Mouse (Mus musculus): ENCODE results near the gene Gm10277. TPM values are rescaled to one million over a fixed set of nuclear protein-coding genes. Genes with fewer than 3 reads are reported as not detected.
A peak's percentile ranks its signal among the peaks of the same experiment; 100 is the strongest.

The Gm10277 gene
- polyA plus RNA-seq, 1 experiment from 2014 or later = 2.4 TPM

DNA sequence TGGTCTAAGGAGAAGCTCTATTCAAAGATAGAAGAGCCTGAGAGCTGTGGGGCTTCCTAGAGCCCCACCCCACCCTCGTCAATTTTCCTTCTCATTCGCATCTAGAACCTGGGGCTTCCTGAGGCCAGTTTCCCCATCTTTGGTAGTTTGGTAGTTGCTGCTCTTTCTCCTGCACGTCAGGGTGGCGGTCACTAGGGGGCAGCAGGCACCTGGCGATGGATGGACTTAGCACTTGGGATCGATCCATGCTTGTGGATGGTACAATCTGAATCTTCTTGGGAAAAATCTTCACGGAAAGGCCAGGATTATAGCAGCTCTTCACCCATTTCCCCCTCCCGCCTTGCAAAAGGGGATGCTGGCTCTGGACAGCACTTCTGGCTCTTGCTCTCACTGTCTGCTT, 34.1 kb upstream of the Gm10277 start:
- no peak overlapping the region for H3K27ac ChIP-seq (replicated peaks)
- no peak overlapping the region for H3K4me2 ChIP-seq (replicated peaks)
- H3K9ac ChIP-seq (replicated peaks) = no peak overlapping the region
- H3K4me3 ChIP-seq = no peak overlapping the region
- H3K9me3 ChIP-seq = no peaks in the 10 kb centered on the region
- no peak for ATAC-seq (replicated peaks)
- peaks cover 53% of the 10 kb centered on the region for H3K36me3 ChIP-seq
- 15% methylated on average over 8 of the region's 8 CpGs for WGBS
- H3K27me3 ChIP-seq = no peaks in the 10 kb centered on the region; the same call in 1 of the 2 replicates
- peaks cover 9% of the 10 kb centered on the region for H3K4me1 ChIP-seq

DNA sequence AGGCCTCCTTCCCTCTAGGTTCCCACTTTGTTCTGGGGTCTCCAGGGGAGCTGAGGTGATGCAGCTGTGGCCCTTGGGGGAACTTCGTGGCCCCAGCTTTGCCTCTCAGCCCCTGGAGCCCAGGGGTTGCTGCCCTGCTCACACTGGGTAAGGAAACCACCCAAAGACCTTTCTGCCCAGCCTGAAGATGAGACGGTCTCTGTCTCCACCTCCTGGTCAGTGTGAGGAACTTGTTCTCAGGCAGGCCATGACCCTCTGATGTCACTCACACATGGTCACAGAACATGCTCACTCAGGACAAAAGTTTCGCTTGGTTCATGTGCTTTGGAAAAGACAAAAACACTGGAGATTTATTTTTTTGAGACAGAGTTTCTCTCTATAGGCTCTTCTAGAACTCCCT, 28.5 kb upstream of the Gm10277 start:
- Histone ChIP-seq H3K36me3 (peaks cover 31% of the 10 kb centered on the region), H3K4me3 (no peak overlapping the region), H3K9me3 (no peaks in the 10 kb centered on the region), H3K4me2 (replicated peaks) (no peak overlapping the region), H3K27me3 (no peaks in the 10 kb centered on the region), H3K27ac (replicated peaks) (no peak overlapping the region), H3K9ac (replicated peaks) (no peak overlapping the region), H3K4me1 (peaks cover 3% of the 10 kb centered on the region; the same call in 1 of the 2 replicates)
- ATAC-seq (replicated peaks) = no peak
- WGBS = 27% methylated on average over 3 of the region's 3 CpGs

DNA sequence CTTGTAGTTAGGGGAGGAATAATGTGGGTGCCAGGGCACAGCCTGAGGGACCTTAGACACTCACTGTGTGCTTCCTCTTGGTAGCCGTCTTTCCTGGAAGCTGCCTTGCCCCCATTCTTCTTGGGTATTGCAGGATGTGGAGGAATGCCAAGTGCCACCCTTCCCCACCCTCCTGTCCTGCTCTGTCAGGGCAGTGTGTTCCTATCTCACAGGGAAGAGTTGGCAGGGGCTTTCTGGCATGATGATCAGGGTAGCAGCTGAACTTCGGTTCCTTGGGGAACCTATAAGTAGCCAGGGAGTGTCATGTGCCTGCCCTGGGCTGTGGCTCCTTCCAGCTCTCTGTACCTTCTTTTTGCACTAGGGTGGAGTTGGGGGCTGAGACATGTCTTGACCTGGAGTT, 26.4 kb upstream of the Gm10277 start:
- H3K4me1 ChIP-seq = peaks cover 12% of the 10 kb centered on the region
- H3K36me3 ChIP-seq = peaks cover 13% of the 10 kb centered on the region
- no peaks in the 10 kb centered on the region for H3K9me3 ChIP-seq
- H3K9ac ChIP-seq (replicated peaks) = no peak overlapping the region
- no peak for ATAC-seq (replicated peaks)
- H3K27ac ChIP-seq (replicated peaks) = no peak overlapping the region
- H3K27me3 ChIP-seq = no peaks in the 10 kb centered on the region
- H3K4me2 ChIP-seq (replicated peaks) = no peak overlapping the region
- 71% methylated on average over 2 of the region's 2 CpGs for WGBS
- no peak overlapping the region for H3K4me3 ChIP-seq

- H3K4me1 ChIP-seq = peaks cover 39% of the 10 kb centered on the region
- H3K27ac ChIP-seq (replicated peaks) = no peak overlapping the region
- ATAC-seq (replicated peaks) = no peak
- no peak overlapping the region for H3K4me2 ChIP-seq (replicated peaks)
- H3K36me3 ChIP-seq = 0 out of 2 replicates have a peak, but pooled peaks cover 3% of the 10 kb centered on the region
- 92% methylated on average over 6 of the region's 6 CpGs for whole genome bisulfite sequencing
- H3K4me3 ChIP-seq = no peak overlapping the region
- H3K9me3 ChIP-seq = no peaks in the 10 kb centered on the region
- H3K27me3 ChIP-seq = no peaks in the 10 kb centered on the region
- H3K9ac ChIP-seq (replicated peaks) = no peak overlapping the region
Measured at GRCm38 (mm10) chr11:77810018-77810417, 22.5 kb upstream of the Gm10277 start.

GRCm38 (mm10) chr11:77809215-77809614, 21.7 kb upstream of the Gm10277 start:
- Histone ChIP-seq H3K9ac (replicated peaks) (no peak overlapping the region), H3K4me2 (replicated peaks) (no peak overlapping the region), H3K27ac (replicated peaks) (no peak overlapping the region), H3K36me3 (0 out of 2 replicates have a peak, but pooled peaks cover 3% of the 10 kb centered on the region), H3K4me1 (peaks cover 39% of the 10 kb centered on the region), H3K9me3 (no peaks in the 10 kb centered on the region), H3K27me3 (no peaks in the 10 kb centered on the region), H3K4me3 (no peak overlapping the region)
- WGBS = 66% methylated on average over 4 of the region's 4 CpGs
- ATAC-seq (replicated peaks) = no peak

DNA sequence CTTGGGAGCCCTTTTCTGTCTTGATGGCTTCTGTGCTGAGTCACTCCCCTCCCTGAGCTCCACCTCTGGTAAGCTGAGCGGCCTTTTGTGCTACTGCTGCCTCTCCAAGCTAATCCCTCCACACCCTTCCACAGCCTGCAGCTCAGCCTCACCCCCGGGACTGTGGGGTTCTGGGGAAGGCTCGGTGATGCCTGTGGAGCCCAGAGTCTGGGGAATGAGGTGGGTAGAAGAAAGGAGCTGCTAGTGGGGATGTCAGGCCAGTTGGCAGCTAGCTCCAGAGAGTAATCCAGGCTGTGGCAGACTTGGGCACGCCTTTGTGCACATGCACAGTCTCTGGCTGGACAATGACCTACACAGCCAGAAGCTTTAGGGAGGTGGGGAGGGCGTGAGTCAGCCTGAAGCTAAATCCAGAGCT, 20.5 kb upstream of the Gm10277 start:
- no peak for ATAC-seq (replicated peaks)
- Histone ChIP-seq H3K4me2 (replicated peaks) (no peak overlapping the region), H3K27me3 (no peaks in the 10 kb centered on the region), H3K27ac (replicated peaks) (no peak overlapping the region; the same call in 1 of the 2 replicates), H3K9me3 (no peaks in the 10 kb centered on the region), H3K36me3 (0 out of 2 replicates have a peak, but pooled peaks cover 3% of the 10 kb centered on the region), H3K9ac (replicated peaks) (no peak overlapping the region), H3K4me3 (no peak overlapping the region), H3K4me1 (peaks cover 39% of the 10 kb centered on the region)
- 5% methylated on average over 5 of the region's 5 CpGs for WGBS

- no peaks in the 10 kb centered on the region for H3K36me3 ChIP-seq
- no peak for ATAC-seq (replicated peaks)
- peaks cover 39% of the 10 kb centered on the region for H3K4me1 ChIP-seq
- 83% methylated on average over 6 of the region's 6 CpGs for WGBS
- no peak overlapping the region for H3K4me2 ChIP-seq (replicated peaks)
- H3K9ac ChIP-seq (replicated peaks) = no peak overlapping the region
- no peaks in the 10 kb centered on the region for H3K27me3 ChIP-seq
- H3K27ac ChIP-seq (replicated peaks) = peak overlapping the region; percentile 50; the same call in 1 of the 2 replicates
- no peaks in the 10 kb centered on the region for H3K9me3 ChIP-seq
- no peak overlapping the region for H3K4me3 ChIP-seq
Measured at GRCm38 (mm10) chr11:77806855-77807254, 19.3 kb upstream of the Gm10277 start.

DNA sequence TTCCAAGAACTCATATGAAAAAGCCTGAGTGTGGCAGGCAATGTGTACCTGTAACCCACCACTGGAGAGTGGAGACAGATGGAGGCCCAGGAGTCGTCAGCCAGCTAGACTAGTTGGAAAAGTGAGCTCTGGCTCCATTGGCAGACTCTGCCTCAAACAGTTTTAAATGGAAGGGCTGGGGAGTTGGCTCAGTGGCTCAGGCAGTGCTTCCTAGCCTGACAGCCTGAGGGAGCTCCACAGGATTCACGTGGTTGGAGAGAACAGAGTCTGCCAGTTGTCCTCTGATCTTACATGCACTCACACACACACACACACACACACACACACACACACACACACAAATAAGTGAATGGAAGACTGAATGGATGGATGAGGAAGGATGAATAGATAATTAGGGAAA, 18.7 kb upstream of the Gm10277 start:
- no peaks in the 10 kb centered on the region for H3K36me3 ChIP-seq
- H3K9me3 ChIP-seq = no peaks in the 10 kb centered on the region
- H3K9ac ChIP-seq (replicated peaks) = no peak overlapping the region
- no peaks in the 10 kb centered on the region for H3K27me3 ChIP-seq
- peak; percentile 53; the same call in 1 of the 2 replicates for ATAC-seq (replicated peaks)
- H3K27ac ChIP-seq (replicated peaks) = peak overlapping the region; percentile 50; the same call in 1 of the 2 replicates
- no peak overlapping the region for H3K4me3 ChIP-seq
- H3K4me2 ChIP-seq (replicated peaks) = no peak overlapping the region
- WGBS = 13% methylated on average over 2 of the region's 2 CpGs
- H3K4me1 ChIP-seq = peaks cover 40% of the 10 kb centered on the region

DNA sequence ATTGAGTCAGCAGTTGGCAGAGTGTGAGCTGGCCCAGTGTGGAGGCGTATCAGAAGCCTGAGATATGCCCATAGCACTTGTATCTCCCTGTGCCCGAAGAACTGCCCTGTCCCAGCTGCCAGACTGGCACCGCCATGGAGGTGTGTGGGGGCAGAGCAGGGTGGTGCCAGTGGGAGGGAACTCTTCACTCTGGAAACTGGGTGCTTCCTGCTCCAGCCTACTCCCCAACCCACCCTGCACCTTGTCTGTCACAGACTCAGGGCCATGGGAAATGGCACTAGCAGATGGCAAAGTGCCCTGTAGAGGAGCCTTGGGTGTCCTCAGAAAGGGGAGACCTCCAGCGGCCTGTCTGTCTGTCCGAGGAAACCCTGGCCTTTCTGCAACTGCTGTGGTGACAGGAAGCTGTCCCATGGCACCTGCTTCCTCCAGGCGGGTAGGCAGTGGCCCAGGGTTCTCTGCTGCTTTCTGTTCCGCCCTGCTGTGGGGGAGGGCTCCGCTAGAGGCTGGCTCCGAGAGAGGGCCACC, 14.9 kb upstream of the Gm10277 start:
- H3K36me3 ChIP-seq = no peaks in the 10 kb centered on the region
- H3K27me3 ChIP-seq = no peaks in the 10 kb centered on the region
- H3K4me3 ChIP-seq = no peak overlapping the region
- H3K4me2 ChIP-seq (replicated peaks) = no peak overlapping the region
- H3K4me1 ChIP-seq = peaks cover 24% of the 10 kb centered on the region
- WGBS = 76% methylated on average over 9 of the region's 9 CpGs
- H3K27ac ChIP-seq (replicated peaks) = no peak overlapping the region
- no peak for ATAC-seq (replicated peaks)
- H3K9ac ChIP-seq (replicated peaks) = no peak overlapping the region
- no peaks in the 10 kb centered on the region for H3K9me3 ChIP-seq

GRCm38 (mm10) chr11:77800869-77801701, 13.5 kb upstream of the Gm10277 start:
- ATAC-seq (replicated peaks) = peak; percentile 71; the same call in 1 of the 2 replicates
- no peak overlapping the region for H3K9ac ChIP-seq (replicated peaks)
- no peaks in the 10 kb centered on the region for H3K9me3 ChIP-seq
- H3K4me2 ChIP-seq (replicated peaks) = no peak overlapping the region
- H3K27me3 ChIP-seq = no peaks in the 10 kb centered on the region
- no peak overlapping the region for H3K4me3 ChIP-seq
- no peak overlapping the region for H3K27ac ChIP-seq (replicated peaks)
- H3K4me1 ChIP-seq = peaks cover 16% of the 10 kb centered on the region
- no peaks in the 10 kb centered on the region for H3K36me3 ChIP-seq
- WGBS = 34% methylated on average over 15 of the region's 15 CpGs

DNA sequence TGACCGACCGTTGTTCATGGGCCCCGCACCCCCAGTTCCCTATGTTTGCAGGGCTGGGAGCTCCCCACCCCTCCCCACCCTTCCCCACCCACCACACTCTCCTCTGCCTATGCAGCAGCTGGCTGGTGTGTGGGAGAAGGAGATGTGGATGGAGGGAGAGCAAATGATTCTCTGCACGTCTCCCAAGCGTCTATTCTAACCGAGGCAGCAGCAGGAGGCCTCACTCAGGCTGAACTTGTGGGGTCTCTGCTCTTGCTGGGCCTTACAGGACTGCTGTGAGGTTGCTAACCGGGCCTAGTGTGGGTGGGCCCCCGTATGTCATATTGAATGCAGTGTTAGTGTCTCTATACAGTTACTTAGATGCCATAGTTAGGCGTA, 12.9 kb upstream of the Gm10277 start:
- Histone ChIP-seq H3K4me3 (no peak overlapping the region), H3K27me3 (no peaks in the 10 kb centered on the region), H3K36me3 (no peaks in the 10 kb centered on the region), H3K9ac (replicated peaks) (no peak overlapping the region), H3K9me3 (no peaks in the 10 kb centered on the region), H3K4me1 (peaks cover 11% of the 10 kb centered on the region), H3K27ac (replicated peaks) (no peak overlapping the region), H3K4me2 (replicated peaks) (no peak overlapping the region)
- ATAC-seq (replicated peaks) = 0 out of 2 replicates have a peak, but pooled peaks have one; percentile 11
- 71% methylated on average over 9 of the region's 9 CpGs for WGBS

GRCm38 (mm10) chr11:77795216-77795615, 7.7 kb upstream of the Gm10277 start:
- no peak overlapping the region for H3K4me3 ChIP-seq
- H3K4me1 ChIP-seq = peaks cover 33% of the 10 kb centered on the region
- H3K27me3 ChIP-seq = no peaks in the 10 kb centered on the region
- WGBS = 78% methylated on average over 5 of the region's 5 CpGs
- H3K36me3 ChIP-seq = no peaks in the 10 kb centered on the region
- no peak for ATAC-seq (replicated peaks)
- H3K27ac ChIP-seq (replicated peaks) = no peak overlapping the region
- H3K4me2 ChIP-seq (replicated peaks) = no peak overlapping the region
- no peaks in the 10 kb centered on the region for H3K9me3 ChIP-seq
- no peak overlapping the region for H3K9ac ChIP-seq (replicated peaks)
